14 mouse cellular contexts compared by ENCODE assay signal in genomic region chr3:129317032-129317729, GRCm38 (mm10). TPM values are rescaled to one million over a fixed set of nuclear protein-coding genes. Genes with fewer than 3 reads are reported as not detected.
"Had no signal": no experiment of that assay in that cellular context is flagged by ENCODE, and none has a peak within 500 bp of the region (broad histone marks: within the 10 kb centered on the region; RNA-seq: fewer than 3 reads in every experiment).

No protein-coding gene starts in this region.

- H3K4me3 ChIP-seq: left cerebral cortex, adult 2 months; limb, embryonic 10.5 days; liver, embryonic 12.5 days; megakaryocyte, embryonic 14.5 days; midbrain, embryonic 12.5 days; myocyte; neural tube, embryonic 15.5 days; stomach, embryonic 15.5 days had no signal

- H3K4me1 ChIP-seq: limb, embryonic 10.5 days; liver, embryonic 12.5 days; megakaryocyte, embryonic 14.5 days; midbrain, embryonic 12.5 days; neural tube, embryonic 15.5 days had no signal

- DNase-seq: kidney, adult 18-20 months; kidney, postnatal 36 days; liver, postnatal 0 days; right cerebral cortex, postnatal 4 days had no signal

- H3K9me3 ChIP-seq: limb, embryonic 10.5 days; liver, embryonic 12.5 days; midbrain, embryonic 12.5 days; neural tube, embryonic 15.5 days; stomach, embryonic 15.5 days had no signal

- H3K27ac ChIP-seq: left cerebral cortex, adult 2 months; limb, embryonic 10.5 days; liver, embryonic 12.5 days; macrophage; midbrain, embryonic 12.5 days; neural tube, embryonic 15.5 days; stomach, embryonic 15.5 days had no signal

- ATAC-seq: inflammation-experienced regulatory T-cells, adult 6 months; liver, embryonic 12.5 days; liver, postnatal 0 days had no signal

- H3K4me2 ChIP-seq: liver, embryonic 12.5 days; midbrain, embryonic 12.5 days; neural tube, embryonic 15.5 days; stomach, embryonic 15.5 days had no signal

- H3K27me3 ChIP-seq: liver, embryonic 12.5 days; megakaryocyte, embryonic 14.5 days; midbrain, embryonic 12.5 days; neural tube, embryonic 15.5 days; stomach, embryonic 15.5 days had no signal

- H3K36me3 ChIP-seq: limb, embryonic 10.5 days; liver, embryonic 12.5 days; midbrain, embryonic 12.5 days; neural tube, embryonic 15.5 days; stomach, embryonic 15.5 days had no signal

- H3K9ac ChIP-seq: liver, embryonic 12.5 days; liver, postnatal 0 days; midbrain, embryonic 12.5 days; neural tube, embryonic 15.5 days; stomach, embryonic 15.5 days had no signal

RNA-seq across cellular contexts. Expression of gene Enpep, which starts 15.3 kb away (rescaled TPM):
- polyA plus RNA-seq: inflammation-experienced regulatory T-cells, adult 6 months; macrophage had no signal
